Mouse (Mus musculus): ENCODE measurements around the gene Mrpl53. TPM values are rescaled to one million over a fixed set of nuclear protein-coding genes. Genes with fewer than 3 reads are reported as not detected.

Gene Mrpl53
- polyA plus RNA-seq (2015; fragmentation: Nextera tagmentation; extraction: Ambion mirVana), result 165 and 166 TPM in 2 replicates

DNA sequence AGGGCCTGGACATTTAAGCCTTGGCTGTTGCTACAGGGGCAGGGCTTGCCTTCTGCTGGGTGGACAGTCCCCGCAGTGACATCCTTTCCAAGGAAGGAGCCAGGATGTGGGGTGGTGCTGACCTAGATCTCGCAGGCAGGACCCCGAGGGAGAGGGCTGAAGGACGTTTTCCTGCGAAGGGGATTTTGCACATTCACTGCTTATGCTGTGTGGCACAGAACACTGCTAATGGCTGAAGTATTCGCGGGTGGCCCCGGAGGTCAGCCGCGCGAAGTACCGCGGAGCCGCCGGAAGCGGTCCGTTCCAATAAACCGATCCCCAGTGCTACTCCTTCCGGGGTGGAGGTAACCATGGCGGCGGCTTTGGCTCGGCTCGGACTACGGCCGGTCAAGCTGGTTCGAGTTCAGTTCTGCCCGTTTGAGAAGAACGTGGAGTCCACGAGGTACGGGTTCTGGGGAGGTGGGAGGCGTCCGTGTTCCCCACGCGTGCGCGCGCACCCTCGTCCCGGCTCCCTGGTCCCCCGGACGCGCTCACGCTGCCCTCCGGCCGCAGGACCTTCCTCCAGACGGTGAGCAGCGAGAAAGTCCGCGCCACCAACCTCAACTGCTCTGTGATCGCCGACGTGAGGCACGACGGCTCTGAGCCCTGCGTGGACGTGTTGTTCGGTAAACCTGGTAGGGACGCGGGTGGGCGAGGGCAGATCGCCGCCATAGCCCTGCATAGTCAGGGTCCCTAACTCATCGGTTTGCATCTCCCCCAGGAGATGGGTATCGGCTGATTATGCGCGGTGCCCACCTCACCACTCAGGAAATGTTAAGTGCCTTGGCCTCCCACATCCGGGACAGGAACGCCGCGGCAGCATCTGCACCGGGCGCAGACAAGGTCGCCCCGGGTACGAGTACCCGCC is at the start of gene Mrpl53:
Gene Mrpl53, plus strand, starts transcription at position 279 of the 907 bp plus-strand sequence.
- Histone ChIP-seq H3K9ac (ENCODE audit: low read depth, low read length) (peak within 1 kb of the TSS; percentile 89), H3K4me3 (replicated peaks; ENCODE audit: low read depth, low read length) (peak within 1 kb of the TSS; percentile 78), H3K27ac (peak within 1 kb of the TSS; percentile 83), H3K9me3 (replicated peaks; ENCODE audit: low read length) (no peaks in the 10 kb centered on the region), H3K36me3 (ENCODE audit: insufficient read depth, low read length) (no peaks in the 10 kb centered on the region), H3K4me2 (ENCODE audit: low read length) (peak within 1 kb of the TSS; percentile 83), H3K27me3 (ENCODE audit: insufficient read depth, low read length) (no peaks in the 10 kb centered on the region), H3K4me1 (replicated peaks; ENCODE audit: insufficient read depth, low read length) (peaks cover 7% of the 10 kb centered on the region; the same call in 1 of the 2 replicates)
- ATAC-seq (replicated peaks; ENCODE audit: low FRiP score, low read depth) (peak; percentile 85), DNase-seq (ENCODE audit: low spot score) (peak; percentile 88)
- TF ChIP-seq CTCF (IDR thresholded peaks at IDR 0.05; ENCODE audit: low read depth), result no peak
- WGBS, result under 1% methylated on average over 76 of the region's 76 CpGs

DNA sequence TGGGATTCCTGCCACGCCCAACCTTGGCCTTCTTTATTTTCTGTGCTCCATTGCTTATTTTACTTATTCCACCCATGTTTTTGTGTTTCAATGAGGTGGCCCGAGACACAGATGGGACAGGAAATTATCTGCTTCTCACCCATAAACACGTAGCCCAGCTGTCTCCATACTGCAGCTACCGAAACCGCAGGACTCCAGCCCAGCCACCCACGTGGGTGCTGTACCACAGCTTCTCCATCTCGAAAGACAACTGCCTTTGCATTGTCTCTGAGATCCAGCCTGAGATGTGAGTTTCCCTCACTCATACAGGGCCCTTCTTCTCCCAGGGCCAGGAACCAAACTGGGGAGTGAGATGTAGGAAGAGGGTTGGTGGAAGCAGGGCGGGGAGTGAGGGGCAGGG is 42.8 kb upstream of the Mrpl53 start:
- DNase-seq (ENCODE audit: low spot score), result no peak
- Histone ChIP-seq H3K27ac (no peak overlapping the region), H3K27me3 (ENCODE audit: insufficient read depth, low read length) (peaks cover 73% of the 10 kb centered on the region), H3K4me2 (ENCODE audit: low read length) (no peak overlapping the region), H3K36me3 (ENCODE audit: insufficient read depth, low read length) (no peaks in the 10 kb centered on the region), H3K4me1 (replicated peaks; ENCODE audit: insufficient read depth, low read length) (peaks cover 9% of the 10 kb centered on the region), H3K9me3 (replicated peaks; ENCODE audit: low read length) (no peaks in the 10 kb centered on the region), H3K4me3 (replicated peaks; ENCODE audit: low read depth, low read length) (no peak overlapping the region), H3K9ac (ENCODE audit: low read depth, low read length) (no peak overlapping the region)
- no peak for ATAC-seq (replicated peaks; ENCODE audit: low FRiP score, low read depth)
- no peak for TF ChIP-seq CTCF (IDR thresholded peaks at IDR 0.05; ENCODE audit: low read depth)
- WGBS, result 53% methylated on average over 8 of the region's 8 CpGs

DNA sequence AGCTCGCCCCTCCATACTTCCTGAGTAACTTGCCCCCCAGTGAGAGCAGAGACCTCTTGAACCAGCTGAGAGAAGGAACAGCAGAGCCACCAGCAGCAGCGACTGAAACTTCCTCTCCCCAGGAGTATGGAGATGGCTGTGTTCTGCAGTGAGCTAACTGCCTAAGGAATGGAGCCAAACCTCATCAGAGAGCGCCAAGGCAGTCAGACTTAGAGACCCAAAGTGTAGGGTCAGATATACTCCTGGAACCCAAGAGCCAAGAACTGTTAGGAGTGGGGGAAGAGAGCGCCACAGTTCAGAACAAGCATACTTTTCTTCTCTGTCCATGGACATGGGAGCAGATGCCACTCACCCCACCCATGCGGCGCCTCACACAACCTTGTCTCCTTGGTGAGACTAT is 42.4 kb upstream of the Mrpl53 start:
- H3K4me1 ChIP-seq (replicated peaks; ENCODE audit: insufficient read depth, low read length), result peaks cover 9% of the 10 kb centered on the region
- WGBS, result 38% methylated on average over 6 of the region's 6 CpGs
- H3K9me3 ChIP-seq (replicated peaks; ENCODE audit: low read length), result no peaks in the 10 kb centered on the region
- H3K9ac ChIP-seq (ENCODE audit: low read depth, low read length), result no peak overlapping the region
- H3K27ac ChIP-seq, result no peak overlapping the region
- ATAC-seq (replicated peaks; ENCODE audit: low FRiP score, low read depth) (no peak), DNase-seq (ENCODE audit: low spot score) (no peak)
- no peaks in the 10 kb centered on the region for H3K36me3 ChIP-seq (ENCODE audit: insufficient read depth, low read length)
- no peak overlapping the region for H3K4me2 ChIP-seq (ENCODE audit: low read length)
- peaks cover 77% of the 10 kb centered on the region for H3K27me3 ChIP-seq (ENCODE audit: insufficient read depth, low read length)
- TF ChIP-seq CTCF (IDR thresholded peaks at IDR 0.05; ENCODE audit: low read depth), result no peak
- no peak overlapping the region for H3K4me3 ChIP-seq (replicated peaks; ENCODE audit: low read depth, low read length)

DNA sequence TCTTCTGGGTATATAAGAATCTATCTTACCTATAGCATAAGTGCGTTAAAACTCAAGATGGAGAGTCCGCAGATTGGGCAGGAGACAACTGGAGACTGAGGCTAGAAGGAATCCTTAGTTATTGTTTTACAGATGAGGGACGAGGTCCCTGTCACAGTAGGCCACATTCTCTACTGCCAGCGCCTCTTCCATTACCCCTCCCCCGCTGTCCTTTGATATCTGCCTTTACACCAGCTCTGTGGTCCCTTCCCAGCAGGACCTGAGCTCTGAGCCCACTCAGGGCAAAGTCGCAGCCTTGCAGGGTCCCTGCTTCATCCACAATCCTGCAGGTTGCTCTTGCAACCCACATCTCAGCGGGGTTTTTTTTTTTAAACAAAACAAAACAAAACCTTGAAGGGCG is 40.6 kb upstream of the Mrpl53 start:
- Histone ChIP-seq H3K9ac (ENCODE audit: low read depth, low read length) (no peak overlapping the region), H3K27ac (no peak overlapping the region), H3K36me3 (ENCODE audit: insufficient read depth, low read length) (no peaks in the 10 kb centered on the region), H3K9me3 (replicated peaks; ENCODE audit: low read length) (no peaks in the 10 kb centered on the region), H3K4me1 (replicated peaks; ENCODE audit: insufficient read depth, low read length) (peaks cover 9% of the 10 kb centered on the region), H3K27me3 (ENCODE audit: insufficient read depth, low read length) (peaks cover 84% of the 10 kb centered on the region), H3K4me2 (ENCODE audit: low read length) (peak overlapping the region; percentile 52), H3K4me3 (replicated peaks; ENCODE audit: low read depth, low read length) (peak overlapping the region; percentile 30; the same call in 1 of the 2 replicates)
- no peak for DNase-seq (ENCODE audit: low spot score)
- 19% methylated on average over 8 of the region's 8 CpGs for WGBS
- no peak for TF ChIP-seq CTCF (IDR thresholded peaks at IDR 0.05; ENCODE audit: low read depth)
- ATAC-seq (replicated peaks; ENCODE audit: low FRiP score, low read depth), result no peak

DNA sequence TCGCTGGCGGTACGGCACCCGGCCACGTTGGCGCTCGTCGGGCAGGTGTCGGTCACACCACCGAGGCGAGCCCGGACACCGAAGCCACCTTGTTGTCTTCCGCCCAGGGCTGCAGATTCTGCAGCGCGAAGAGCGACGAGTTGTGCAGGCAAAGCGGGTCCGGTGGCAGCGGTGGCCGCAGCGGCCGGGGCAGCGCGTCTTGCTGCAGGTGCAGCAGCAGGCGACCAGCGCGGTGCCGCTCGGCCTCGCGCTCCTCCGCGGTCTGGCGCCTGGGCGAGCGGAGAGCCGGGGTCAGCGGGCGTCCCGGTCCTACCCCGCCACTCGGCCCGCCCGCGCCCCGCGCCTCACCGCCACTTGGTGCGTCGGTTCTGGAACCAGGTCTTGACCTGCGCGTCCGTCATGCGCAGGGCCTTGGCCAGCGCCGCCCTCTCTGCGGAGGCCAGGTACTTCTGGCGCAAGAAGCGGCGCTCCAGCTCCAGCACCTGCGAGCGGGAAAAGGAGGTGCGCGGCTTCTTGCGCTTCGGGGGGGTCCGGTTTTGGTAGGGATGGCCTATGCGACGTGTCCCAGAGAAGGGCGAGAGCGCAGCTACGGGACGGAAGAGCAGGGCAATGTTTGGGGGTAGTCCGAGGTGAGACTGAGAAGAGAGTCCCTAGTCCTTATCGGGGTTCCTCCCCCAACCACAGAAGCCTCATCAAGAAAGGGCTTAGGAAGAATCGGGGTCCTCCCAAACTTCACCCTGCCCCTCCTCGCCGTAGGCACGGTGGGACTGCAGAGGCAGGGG is 39.9 kb upstream of the Mrpl53 start:
- 1% methylated on average over 72 of the region's 81 CpGs for WGBS
- Histone ChIP-seq H3K9ac (ENCODE audit: low read depth, low read length) (no peak overlapping the region), H3K4me2 (ENCODE audit: low read length) (peak overlapping the region; percentile 52), H3K27me3 (ENCODE audit: insufficient read depth, low read length) (peaks cover 84% of the 10 kb centered on the region), H3K4me1 (replicated peaks; ENCODE audit: insufficient read depth, low read length) (peaks cover 9% of the 10 kb centered on the region), H3K27ac (no peak overlapping the region), H3K4me3 (replicated peaks; ENCODE audit: low read depth, low read length) (peak overlapping the region; percentile 30), H3K9me3 (replicated peaks; ENCODE audit: low read length) (no peaks in the 10 kb centered on the region), H3K36me3 (ENCODE audit: insufficient read depth, low read length) (no peaks in the 10 kb centered on the region)
- DNase-seq (ENCODE audit: low spot score) (no peak), ATAC-seq (replicated peaks; ENCODE audit: low FRiP score, low read depth) (peak; percentile 29)
- TF ChIP-seq CTCF (IDR thresholded peaks at IDR 0.05; ENCODE audit: low read depth), result no peak

Data from kidney, postnatal 0 days (tissue).